Mouse (Mus musculus) cerebellum, postnatal 10 days (tissue): Measurements from ENCODE around the gene Olfr776.
"Not testable (repeated sequence)": the region's sequence is repeated elsewhere in the genome, so short reads cannot be mapped to it uniquely, and the experiment has no call there.

ENCODE experiments used
- DNase-seq, 2 experiments: peaks; one replicate each; pipeline ENCODE4 v3.0.0; 2021; ENCODE audit warnings: mixed read lengths in 2 of 2

Olfr776 gene

GRCm38 (mm10) chr10:129258827-129259226 is at the start of gene Olfr776:
Gene Olfr776, plus strand, starts transcription at chr10:129259127.
- DNase-seq = no peak

- no peak for DNase-seq
These were observed 28.2 kb upstream of the Olfr776 start for GRCm38 (mm10) chr10:129230737-129231136.

- DNase-seq = no peak
These were observed 23.0 kb upstream of the Olfr776 start, which contains the start of gene Olfr774 for GRCm38 (mm10) chr10:129235904-129236303. Gene Olfr774, plus strand, starts transcription at chr10:129236204.

- DNase-seq = no peak
These were observed 10.8 kb upstream of the Olfr776 start, which contains the start of gene Olfr775 for GRCm38 (mm10) chr10:129248112-129248511. Gene Olfr775, plus strand, starts transcription at chr10:129248412.

- DNase-seq = no peak
These were observed 12.2 kb downstream of the Olfr776 start, which contains the start of gene Olfr777 for GRCm38 (mm10) chr10:129271081-129271535. Gene Olfr777, minus strand, starts transcription at chr10:129271485.

GRCm38 (mm10) chr10:129312973-129313372 is 54.0 kb downstream of the Olfr776 start:
- not testable (repeated sequence) for DNase-seq

- DNase-seq = not testable (repeated sequence)
These were observed 54.6 kb downstream of the Olfr776 start for GRCm38 (mm10) chr10:129313521-129313920.
